Mouse (Mus musculus): ENCODE measurements at regions not wholly inside any gene's neighbourhood (a gene's known extent, or its start where the extent isn't known, plus 50 kb on each side); places are given as distances from the start of the nearest gene placed in this dataset.
A peak's percentile ranks its signal among the peaks of the same experiment; 100 is the strongest.

GRCm38 (mm10) chr3:56810548-56811071 lies 491.2 kb downstream of the Tm4sf1 start:
- DNase-seq (ENCODE audit: low read depth, low spot score) = no peak

DNA sequence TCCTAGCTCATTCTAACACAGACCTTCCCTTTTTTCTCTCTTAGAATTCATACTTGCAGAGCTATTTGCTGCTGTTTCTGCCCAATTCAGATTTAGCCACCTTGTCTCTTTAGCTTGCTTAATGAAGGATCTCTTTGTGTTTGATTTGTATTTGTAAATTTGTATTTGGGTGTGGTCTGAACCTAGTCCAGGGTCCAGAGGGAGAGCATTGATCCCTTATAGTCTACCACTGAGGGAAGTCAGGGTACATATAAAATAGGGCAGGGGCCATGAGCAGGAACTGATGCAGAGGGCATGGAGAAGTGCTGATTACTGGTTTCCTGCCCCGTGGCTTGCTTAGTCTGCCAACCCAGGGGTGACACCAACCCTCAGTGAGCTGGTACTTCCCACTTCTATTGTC lies 508.7 kb downstream of the Tm4sf1 start:
- no peak for DNase-seq (ENCODE audit: low read depth, low spot score)

DNA sequence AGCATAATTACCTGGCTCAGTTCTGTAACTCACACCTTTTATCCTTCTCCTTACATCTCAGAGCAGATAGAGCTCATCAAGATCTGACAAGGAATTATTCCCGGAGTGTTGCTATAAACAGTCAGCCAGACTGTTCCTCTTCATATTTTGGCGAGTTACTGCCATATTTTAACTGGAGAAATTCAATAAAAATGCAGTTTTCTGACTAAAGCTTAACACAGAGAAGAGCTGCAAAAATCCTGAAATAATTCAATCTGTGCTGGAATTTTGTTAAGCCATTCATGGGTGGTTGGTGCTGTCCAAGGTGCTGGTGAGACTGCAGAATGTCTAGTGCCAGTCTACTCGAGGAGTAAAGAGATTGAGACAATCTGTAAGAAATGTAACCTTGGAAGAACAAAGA lies 512.6 kb downstream of the Tm4sf1 start:
- peak; percentile 75 for DNase-seq (ENCODE audit: low read depth, low spot score)

- DNase-seq (ENCODE audit: low read depth, low spot score) = no peak
These were observed 527.9 kb downstream of the Tm4sf1 start for GRCm38 (mm10) chr3:56773920-56774319.

GRCm38 (mm10) chr3:56770225-56770624 lies 531.6 kb downstream of the Tm4sf1 start:
- DNase-seq (ENCODE audit: low read depth, low spot score) = no peak

DNA sequence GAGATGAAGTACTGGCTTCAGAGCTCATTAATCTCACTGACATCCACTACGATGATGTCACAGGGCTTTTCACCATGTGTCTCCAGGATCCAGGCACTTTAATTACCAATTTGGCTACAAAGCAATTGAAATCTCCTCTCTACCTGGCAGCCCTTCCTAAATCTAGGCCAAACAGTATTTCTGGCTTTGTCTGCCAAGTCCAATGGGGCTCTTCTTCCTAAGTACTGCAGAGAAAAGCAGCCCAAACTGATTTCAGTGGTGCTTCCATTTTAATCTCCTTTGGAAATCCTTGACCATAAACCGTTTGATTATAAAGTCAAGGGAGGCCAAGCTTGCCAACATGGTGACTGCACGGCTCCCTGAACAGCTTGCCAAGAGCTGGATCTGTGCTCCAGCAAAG lies 534.7 kb downstream of the Tm4sf1 start:
- no peak for DNase-seq (ENCODE audit: low read depth, low spot score)

DNA sequence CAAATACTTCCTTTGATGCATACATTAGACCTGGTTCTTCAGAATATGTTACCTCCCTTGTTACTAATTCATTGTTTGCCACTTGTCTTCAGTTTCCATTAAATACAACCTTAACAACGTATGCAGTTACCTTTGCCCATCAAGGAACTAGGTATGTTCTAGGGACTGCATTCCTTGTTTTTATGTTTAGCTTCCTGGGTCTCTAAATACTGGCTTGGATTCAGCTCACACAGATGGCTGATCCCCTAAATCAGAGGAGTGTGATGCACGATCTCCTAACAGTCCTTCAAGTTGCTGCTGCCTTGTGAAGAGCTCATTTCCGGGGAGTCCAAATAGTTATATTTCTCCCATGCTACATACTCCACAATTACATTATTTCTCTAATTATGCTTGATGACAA lies 537.5 kb downstream of the Tm4sf1 start:
- DNase-seq (ENCODE audit: low read depth, low spot score) = no peak

DNA sequence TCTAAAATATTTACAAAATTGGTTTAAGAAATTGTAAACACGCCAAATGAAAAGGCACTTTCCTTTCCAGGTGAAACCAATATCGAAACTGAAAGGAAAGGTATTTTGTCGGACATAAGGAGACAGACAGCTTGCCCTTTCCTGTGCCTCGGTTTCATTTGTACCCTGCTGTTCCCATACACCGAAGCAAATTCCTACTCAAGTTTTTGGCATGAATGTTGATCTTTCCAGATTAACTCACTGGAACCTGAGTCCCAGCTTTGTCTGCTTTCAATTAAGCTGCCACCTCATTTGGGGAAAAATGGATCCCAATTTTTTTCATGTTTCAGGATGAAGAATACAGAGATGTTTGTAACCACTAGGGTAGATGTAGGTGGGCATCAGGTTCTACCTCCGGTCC lies 537.9 kb downstream of the Tm4sf1 start:
- no peak for DNase-seq (ENCODE audit: low read depth, low spot score)

DNA sequence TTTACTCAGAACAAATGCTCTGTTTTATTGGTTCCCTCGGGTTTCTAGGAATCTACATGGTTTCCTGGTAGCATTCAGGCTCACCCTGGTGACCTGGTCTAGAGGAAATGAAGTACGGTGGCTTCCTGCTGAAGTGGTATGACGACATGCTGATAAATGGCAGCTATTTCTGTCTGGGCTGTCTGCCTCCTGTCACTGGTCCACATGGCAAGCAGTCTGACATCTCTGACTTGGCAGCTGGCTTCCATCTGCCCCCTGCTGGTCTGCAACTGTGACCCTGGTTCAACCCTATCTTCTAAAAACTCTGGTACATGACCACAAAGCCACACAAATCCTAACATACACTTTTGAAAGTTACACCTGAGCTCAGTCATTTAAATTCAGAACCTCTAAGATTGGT lies 548.1 kb downstream of the Tm4sf1 start:
- DNase-seq (ENCODE audit: low read depth, low spot score) = peak; percentile 81

GRCm38 (mm10) chr3:56751926-56752325 lies 549.9 kb downstream of the Tm4sf1 start:
- peak; percentile 25 for DNase-seq (ENCODE audit: low read depth, low spot score)

DNA sequence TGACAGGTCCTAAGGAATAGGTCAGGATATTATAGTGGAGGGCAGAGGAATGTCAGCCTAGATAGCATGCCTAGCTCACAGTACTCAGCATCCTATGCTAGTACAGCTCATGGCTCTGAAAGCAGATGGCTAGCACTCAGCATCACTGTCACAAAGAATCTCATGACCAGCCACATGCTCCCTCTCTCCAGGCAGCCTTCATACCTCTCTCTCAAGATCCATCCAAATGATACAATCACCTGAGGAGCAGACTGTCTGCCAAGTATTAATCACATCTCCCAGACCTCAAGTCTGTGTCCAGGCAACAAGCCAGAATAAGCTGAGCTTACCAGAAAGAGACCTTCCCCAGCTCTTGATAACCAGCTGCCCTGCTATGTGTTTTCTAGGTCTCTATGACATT lies 557.4 kb upstream of the Nbea start:
- no peak for DNase-seq (ENCODE audit: low read depth, low spot score)

DNA sequence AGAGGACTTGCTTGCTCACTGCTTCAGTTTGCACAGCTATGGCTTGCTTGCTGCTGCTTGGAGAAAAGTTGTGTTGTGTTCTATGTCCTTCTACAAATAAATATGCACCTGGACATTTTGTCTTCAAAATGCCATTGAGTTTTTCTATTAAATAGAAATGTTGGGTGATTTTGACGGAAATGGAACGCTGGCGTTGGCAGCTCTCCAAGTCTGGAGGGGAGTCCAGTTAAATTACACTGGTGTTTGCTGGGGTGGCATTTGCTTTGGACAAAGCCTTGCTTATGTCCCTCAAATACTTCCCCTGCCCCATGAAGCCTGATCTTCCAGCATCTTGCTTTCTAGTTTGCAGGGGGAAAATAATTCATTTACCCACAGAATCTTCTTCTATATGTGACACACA lies 556.0 kb upstream of the Nbea start:
- no peak for DNase-seq (ENCODE audit: low read depth, low spot score)

DNA sequence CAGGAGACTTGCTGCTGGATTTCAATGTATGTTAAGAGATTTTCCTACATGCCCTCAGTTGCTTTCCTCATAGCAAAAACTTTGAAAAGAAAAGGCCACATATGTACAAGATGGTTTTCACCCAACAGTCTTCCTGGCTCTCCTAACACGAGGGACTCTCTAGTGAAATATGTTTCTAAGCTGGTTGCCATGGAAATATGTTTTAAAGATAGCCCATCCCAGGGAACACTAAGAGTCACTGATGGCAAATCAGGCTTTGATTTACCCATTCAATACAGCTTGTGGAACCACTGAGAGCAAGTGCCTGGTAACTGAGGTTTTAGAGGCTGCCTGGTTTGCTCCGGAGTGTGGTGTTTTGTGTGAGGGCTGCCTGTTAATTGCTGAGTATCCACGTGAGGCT lies 547.3 kb upstream of the Nbea start:
- DNase-seq (ENCODE audit: low read depth, low spot score) = no peak

GRCm38 (mm10) chr3:56724991-56725390 lies 541.5 kb upstream of the Nbea start:
- no peak for DNase-seq (ENCODE audit: low read depth, low spot score)

DNA sequence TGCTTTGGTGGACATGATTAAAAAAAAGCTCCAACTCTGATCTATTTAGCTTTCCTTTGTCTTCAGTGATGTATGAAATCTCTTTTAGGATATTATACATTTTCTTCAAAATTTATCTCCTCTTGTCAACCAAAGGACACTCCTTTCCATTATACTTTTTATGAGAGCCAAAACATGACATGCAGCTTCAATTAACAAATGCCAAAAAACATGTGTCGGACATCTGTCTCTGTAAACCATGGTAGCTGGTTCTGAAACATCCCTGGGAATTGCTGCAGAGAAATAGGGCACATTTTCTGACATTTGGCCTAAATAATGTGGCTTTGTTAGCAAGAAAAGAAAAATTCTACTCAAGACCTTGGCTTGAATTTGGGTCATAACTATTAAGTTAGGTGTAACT lies 524.8 kb upstream of the Nbea start:
- DNase-seq (ENCODE audit: low read depth, low spot score) = peak; percentile 25

DNA sequence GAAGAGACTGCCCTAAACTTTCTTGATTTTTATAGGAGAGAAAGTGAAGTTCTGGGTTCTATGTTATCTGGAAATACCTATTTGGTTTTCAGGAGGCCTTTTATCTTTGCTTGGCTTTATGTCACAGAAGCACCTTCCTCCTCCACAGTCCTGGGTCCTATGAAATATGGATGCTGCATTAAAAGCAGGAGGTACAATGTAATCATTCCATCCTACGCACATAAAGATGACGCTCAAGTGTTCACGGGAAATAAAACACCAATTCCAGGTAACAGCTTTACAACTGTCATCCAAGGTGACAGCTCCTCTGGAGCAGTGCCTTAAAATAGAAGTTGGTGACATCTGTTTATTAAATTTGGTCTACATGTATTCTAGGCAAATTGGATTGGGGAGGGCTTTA lies 523.8 kb upstream of the Nbea start:
- DNase-seq (ENCODE audit: low read depth, low spot score) = no peak

GRCm38 (mm10) chr3:56706038-56706437 lies 522.5 kb upstream of the Nbea start:
- DNase-seq (ENCODE audit: low read depth, low spot score) = peak; percentile 85

GRCm38 (mm10) chr3:56698941-56699340 lies 515.4 kb upstream of the Nbea start:
- no peak for DNase-seq (ENCODE audit: low read depth, low spot score)

DNA sequence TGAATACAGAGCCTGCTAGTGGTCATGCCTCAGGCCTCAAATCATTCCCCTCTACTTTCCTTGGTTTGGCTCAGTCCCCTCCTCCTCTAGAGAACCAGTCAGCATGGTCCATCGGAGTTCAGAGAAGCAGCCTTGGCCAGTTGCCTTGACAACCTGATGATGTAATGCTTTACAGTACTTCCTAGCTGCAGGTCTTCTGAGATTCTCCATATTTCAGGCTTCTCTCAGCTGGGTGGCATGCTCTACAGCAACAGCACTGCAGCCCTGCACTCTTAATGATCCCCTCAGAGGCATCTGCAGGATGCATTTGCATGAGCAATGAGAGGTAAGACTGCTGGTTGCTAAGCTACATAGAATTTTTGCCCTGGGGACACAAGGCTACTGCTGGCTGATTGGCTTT lies 514.7 kb upstream of the Nbea start:
- peak; percentile 28 for DNase-seq (ENCODE audit: low read depth, low spot score)

DNA sequence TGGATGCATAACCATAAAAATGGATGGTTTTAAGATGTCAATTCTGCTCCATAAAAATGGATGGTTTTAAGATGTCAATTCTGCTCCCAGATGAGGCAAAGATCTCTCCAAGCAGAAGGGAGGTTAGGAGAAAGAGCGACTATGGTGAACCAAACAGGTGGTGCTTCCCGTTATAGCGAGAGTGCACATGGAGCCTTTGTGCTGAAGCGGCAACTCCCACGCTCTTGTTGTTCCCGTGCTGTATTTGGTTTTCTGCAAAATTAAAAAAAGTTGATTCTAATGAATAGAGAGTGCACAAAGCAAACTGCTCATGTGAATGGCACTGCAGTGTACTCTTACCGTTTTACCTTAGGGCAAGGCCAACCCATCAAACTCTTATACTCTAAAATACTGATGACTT lies 497.5 kb upstream of the Nbea start:
- DNase-seq (ENCODE audit: low read depth, low spot score) = no peak

DNA sequence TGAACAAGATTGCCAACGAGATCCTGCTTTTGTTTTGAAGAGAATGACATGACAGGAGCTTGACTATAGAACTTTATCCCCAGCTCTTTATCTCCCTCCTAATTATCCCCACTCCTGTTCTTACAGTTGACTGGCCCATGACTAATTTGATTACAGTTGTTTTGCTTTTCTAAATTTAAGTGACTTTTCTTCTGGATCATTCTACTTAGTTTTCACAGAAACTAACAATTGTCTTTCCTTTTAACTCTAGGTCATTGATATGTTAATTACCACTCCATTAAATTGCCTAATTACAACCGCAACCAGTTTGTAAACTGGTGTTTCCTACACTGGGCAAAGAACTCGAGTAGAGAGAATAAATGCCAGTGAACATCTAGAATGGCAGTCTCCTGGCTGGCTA lies 485.3 kb upstream of the Nbea start:
- no peak for DNase-seq (ENCODE audit: low read depth, low spot score)

GRCm38 (mm10) chr3:56660594-56660993 lies 477.1 kb upstream of the Nbea start:
- DNase-seq (ENCODE audit: low read depth, low spot score) = no peak

DNA sequence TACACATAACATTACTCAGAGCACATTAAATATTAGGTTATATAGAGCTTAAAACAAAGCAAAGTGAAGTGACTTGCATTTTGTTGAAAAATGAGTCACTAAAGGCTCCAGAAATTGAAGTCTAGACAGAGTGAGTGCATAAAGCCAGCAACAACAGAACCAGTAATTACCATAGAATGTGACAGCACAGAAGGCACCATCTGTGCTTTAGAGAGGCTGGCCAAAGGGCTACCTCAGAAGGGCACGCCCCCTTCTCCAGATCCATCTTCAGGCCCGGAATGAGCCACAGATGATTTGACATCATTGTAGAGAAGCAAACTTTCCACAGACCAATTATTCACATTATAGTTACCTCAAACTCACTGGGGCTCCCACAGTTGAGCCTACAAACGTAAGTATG lies 463.8 kb upstream of the Nbea start:
- DNase-seq (ENCODE audit: low read depth, low spot score) = peak; percentile 23

Measured in 3T3-L1 (cell line).